Mouse (Mus musculus): ENCODE measurements around the gene Zfp111.

GRCm38 (mm10) chr7:24207488-24208261, 3.6 kb downstream of the Zfp111 start:
- TF ChIP-seq CTCF (IDR thresholded peaks at IDR 0.05; ENCODE audit: low read depth) (0 out of 2 replicates have a peak, but pooled peaks have one; percentile 15), EP300 (optimal IDR thresholded peaks at IDR 0.05) (no peak)
